Mouse (Mus musculus): Measurements from ENCODE around the gene Iqsec1. TPM values are rescaled to one million over a fixed set of nuclear protein-coding genes. Genes with fewer than 3 reads are reported as not detected.

Gene Iqsec1
- total and polyA plus RNA-seq, 2 experiments from 2014 or later = 29.0 to 175 TPM

GRCm38 (mm10) chr6:90941257-90941656, 47.2 kb downstream of the Iqsec1 start:
- ATAC-seq (no peak), DNase-seq (ENCODE audit: low spot score) (no peak)
- H3K4me1 ChIP-seq (ENCODE audit: insufficient read depth, low read length) = peaks cover 5% of the 10 kb centered on the region
- H3K27me3 ChIP-seq (ENCODE audit: insufficient read depth, low read length) = no peaks in the 10 kb centered on the region
- no peaks in the 10 kb centered on the region for H3K9me3 ChIP-seq (ENCODE audit: low read length)
- no peaks in the 10 kb centered on the region for H3K36me3 ChIP-seq (ENCODE audit: insufficient read depth, low read length)
- no peak overlapping the region for H3K9ac ChIP-seq (replicated peaks; ENCODE audit: low read length)
- no peak for TF ChIP-seq CTCF (IDR thresholded peaks at IDR 0.05; ENCODE audit: low read depth)
- H3K27ac ChIP-seq = no peak overlapping the region
- no peak overlapping the region for H3K4me2 ChIP-seq (ENCODE audit: low read depth, low read length)
- no peak overlapping the region for H3K4me3 ChIP-seq (ENCODE audit: low read length)
- WGBS = 29% methylated on average over 3 of the region's 3 CpGs

DNA sequence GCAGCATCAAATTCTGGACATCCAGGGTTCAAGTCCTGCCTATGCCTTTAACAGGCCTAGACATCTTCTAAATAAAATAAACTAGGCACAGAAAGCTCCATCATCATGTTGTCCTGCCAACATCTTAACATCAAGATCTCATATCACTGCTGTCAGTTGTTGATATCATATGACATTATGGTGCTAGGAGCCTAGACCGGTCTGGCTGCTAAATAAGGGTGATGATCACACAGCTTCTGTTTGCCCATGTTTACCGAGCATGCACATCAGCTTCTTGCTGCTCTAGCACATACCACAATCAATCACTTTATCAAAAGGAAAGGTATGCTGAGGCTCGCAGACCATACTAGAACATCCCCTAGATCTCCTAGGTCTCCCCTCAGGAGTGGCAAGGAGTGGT, 54.8 kb downstream of the Iqsec1 start:
- Histone ChIP-seq H3K4me3 (ENCODE audit: low read length) (no peak overlapping the region), H3K4me1 (ENCODE audit: insufficient read depth, low read length) (no peaks in the 10 kb centered on the region; the same call in 1 of the 2 replicates), H3K4me2 (ENCODE audit: low read depth, low read length) (no peak overlapping the region), H3K9me3 (ENCODE audit: low read length) (no peaks in the 10 kb centered on the region), H3K36me3 (ENCODE audit: insufficient read depth, low read length) (no peaks in the 10 kb centered on the region), H3K9ac (replicated peaks; ENCODE audit: low read length) (no peak overlapping the region), H3K27ac (no peak overlapping the region), H3K27me3 (ENCODE audit: insufficient read depth, low read length) (no peaks in the 10 kb centered on the region)
- 96% methylated on average over 3 of the region's 3 CpGs for WGBS
- DNase-seq (ENCODE audit: low spot score) (no peak), ATAC-seq (no peak)
- no peak for TF ChIP-seq CTCF (IDR thresholded peaks at IDR 0.05; ENCODE audit: low read depth)

DNA sequence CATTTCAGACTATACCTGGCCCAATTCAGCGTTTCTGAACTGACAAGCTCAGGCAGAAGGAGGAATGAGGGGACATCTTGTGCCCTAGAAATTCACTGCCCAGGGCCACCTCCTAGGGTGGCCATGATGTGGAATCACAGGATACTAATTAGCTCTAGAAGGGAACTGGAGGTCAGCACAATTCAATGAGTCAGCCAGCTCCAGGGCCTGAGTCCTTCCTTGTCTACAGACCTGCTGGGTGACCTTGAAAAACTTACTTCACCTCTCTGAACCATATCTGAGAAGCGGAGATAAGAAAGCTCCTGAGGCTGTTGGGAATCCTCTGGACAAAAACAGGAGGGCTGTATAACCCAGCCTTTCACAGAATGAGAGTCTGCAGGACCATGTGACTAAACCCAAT, 59.7 kb downstream of the Iqsec1 start:
- no peak for DNase-seq (ENCODE audit: low spot score)
- Histone ChIP-seq H3K27ac (no peak overlapping the region), H3K9ac (replicated peaks; ENCODE audit: low read length) (no peak overlapping the region), H3K9me3 (ENCODE audit: low read length) (no peaks in the 10 kb centered on the region), H3K36me3 (ENCODE audit: insufficient read depth, low read length) (no peaks in the 10 kb centered on the region), H3K4me1 (ENCODE audit: insufficient read depth, low read length) (peaks cover 17% of the 10 kb centered on the region), H3K4me2 (ENCODE audit: low read depth, low read length) (no peak overlapping the region), H3K27me3 (ENCODE audit: insufficient read depth, low read length) (no peaks in the 10 kb centered on the region), H3K4me3 (ENCODE audit: low read length) (no peak overlapping the region)
- 94% methylated on average over 2 of the region's 2 CpGs for WGBS
- ATAC-seq = no peak
- TF ChIP-seq CTCF (IDR thresholded peaks at IDR 0.05; ENCODE audit: low read depth) = no peak

DNA sequence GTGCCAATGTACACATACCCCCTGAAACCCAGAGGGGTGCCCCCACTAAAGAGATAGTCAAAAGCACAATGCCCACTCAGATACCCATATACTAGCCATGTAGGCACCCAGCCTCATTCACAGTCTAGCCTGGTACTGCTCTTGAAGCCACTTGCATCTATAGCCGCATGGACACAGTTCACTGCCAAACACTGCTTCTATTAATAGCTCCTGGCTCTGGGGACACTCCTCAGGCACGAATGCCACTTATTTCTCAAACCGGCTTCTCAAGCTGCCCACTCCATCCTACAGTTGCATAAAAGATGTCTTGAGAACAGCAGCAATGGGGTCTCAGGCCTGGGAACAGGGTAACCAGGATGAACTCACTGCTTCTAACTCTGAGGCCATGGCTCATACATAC, 63.0 kb downstream of the Iqsec1 start:
- no peaks in the 10 kb centered on the region for H3K27me3 ChIP-seq (ENCODE audit: insufficient read depth, low read length)
- H3K9me3 ChIP-seq (ENCODE audit: low read length) = no peaks in the 10 kb centered on the region
- H3K4me1 ChIP-seq (ENCODE audit: insufficient read depth, low read length) = peaks cover 25% of the 10 kb centered on the region
- H3K4me2 ChIP-seq (ENCODE audit: low read depth, low read length) = no peak overlapping the region
- DNase-seq (ENCODE audit: low spot score) (peak; percentile 58), ATAC-seq (no peak; the same call in 1 of the 2 replicates)
- no peak overlapping the region for H3K9ac ChIP-seq (replicated peaks; ENCODE audit: low read length)
- H3K4me3 ChIP-seq (ENCODE audit: low read length) = no peak overlapping the region
- H3K36me3 ChIP-seq (ENCODE audit: insufficient read depth, low read length) = no peaks in the 10 kb centered on the region
- no peak for TF ChIP-seq CTCF (IDR thresholded peaks at IDR 0.05; ENCODE audit: low read depth)
- H3K27ac ChIP-seq = no peak overlapping the region
- 24% methylated on average over 3 of the region's 3 CpGs for WGBS

DNA sequence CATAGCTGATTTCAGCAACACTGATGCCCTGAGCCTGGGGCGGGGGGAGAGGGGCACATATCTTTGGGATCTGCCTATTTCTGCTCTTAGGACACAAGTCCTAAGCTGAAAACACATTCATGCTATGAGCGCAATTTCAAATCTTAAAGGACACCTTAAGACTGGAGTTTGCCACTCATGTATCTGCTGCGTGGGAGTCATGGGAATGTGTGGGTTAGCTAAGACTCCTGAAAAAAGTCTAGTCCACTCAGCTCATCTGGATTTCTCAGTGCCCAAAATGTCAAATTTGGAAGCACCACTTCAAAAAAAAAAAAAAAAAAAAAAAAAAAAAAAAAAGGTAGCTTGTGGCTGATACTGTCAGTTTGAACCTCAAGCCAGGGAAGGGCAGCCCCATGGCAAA, 63.7 kb downstream of the Iqsec1 start:
- Histone ChIP-seq H3K4me2 (ENCODE audit: low read depth, low read length) (no peak overlapping the region), H3K4me3 (ENCODE audit: low read length) (no peak overlapping the region), H3K4me1 (ENCODE audit: insufficient read depth, low read length) (peaks cover 29% of the 10 kb centered on the region), H3K27me3 (ENCODE audit: insufficient read depth, low read length) (no peaks in the 10 kb centered on the region), H3K27ac (no peak overlapping the region), H3K36me3 (ENCODE audit: insufficient read depth, low read length) (no peaks in the 10 kb centered on the region), H3K9ac (replicated peaks; ENCODE audit: low read length) (no peak overlapping the region), H3K9me3 (ENCODE audit: low read length) (no peaks in the 10 kb centered on the region)
- 90% methylated on average over 3 of the region's 3 CpGs for WGBS
- TF ChIP-seq CTCF (IDR thresholded peaks at IDR 0.05; ENCODE audit: low read depth) = no peak
- DNase-seq (ENCODE audit: low spot score) = no peak
- no peak for ATAC-seq

DNA sequence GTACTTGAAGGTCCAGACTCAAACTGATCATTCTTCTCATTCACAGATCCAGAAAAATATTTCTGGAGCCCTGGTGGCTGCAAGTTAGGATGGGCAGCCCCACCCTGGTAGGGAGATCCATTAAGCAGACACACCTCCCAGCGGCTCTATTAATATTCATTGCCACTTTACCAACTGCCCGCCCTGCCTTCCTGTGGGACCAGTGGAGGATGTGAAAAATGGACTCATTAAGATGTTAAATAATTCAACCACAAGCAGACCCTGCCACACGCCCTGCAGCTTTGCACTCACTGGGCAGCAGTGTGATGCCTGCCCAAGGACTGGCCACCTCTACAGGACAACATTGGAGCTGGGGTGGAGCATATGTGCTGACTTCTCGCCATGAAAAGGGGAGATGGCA, 64.1 kb downstream of the Iqsec1 start:
- TF ChIP-seq CTCF (IDR thresholded peaks at IDR 0.05; ENCODE audit: low read depth) = no peak
- no peak overlapping the region for H3K4me2 ChIP-seq (ENCODE audit: low read depth, low read length)
- no peak for DNase-seq (ENCODE audit: low spot score)
- WGBS = 31% methylated on average over 4 of the region's 4 CpGs
- no peaks in the 10 kb centered on the region for H3K27me3 ChIP-seq (ENCODE audit: insufficient read depth, low read length)
- H3K36me3 ChIP-seq (ENCODE audit: insufficient read depth, low read length) = no peaks in the 10 kb centered on the region
- H3K4me3 ChIP-seq (ENCODE audit: low read length) = no peak overlapping the region
- H3K27ac ChIP-seq = no peak overlapping the region
- no peak overlapping the region for H3K9ac ChIP-seq (replicated peaks; ENCODE audit: low read length)
- no peaks in the 10 kb centered on the region for H3K9me3 ChIP-seq (ENCODE audit: low read length)
- peaks cover 33% of the 10 kb centered on the region for H3K4me1 ChIP-seq (ENCODE audit: insufficient read depth, low read length)
- ATAC-seq = no peak

DNA sequence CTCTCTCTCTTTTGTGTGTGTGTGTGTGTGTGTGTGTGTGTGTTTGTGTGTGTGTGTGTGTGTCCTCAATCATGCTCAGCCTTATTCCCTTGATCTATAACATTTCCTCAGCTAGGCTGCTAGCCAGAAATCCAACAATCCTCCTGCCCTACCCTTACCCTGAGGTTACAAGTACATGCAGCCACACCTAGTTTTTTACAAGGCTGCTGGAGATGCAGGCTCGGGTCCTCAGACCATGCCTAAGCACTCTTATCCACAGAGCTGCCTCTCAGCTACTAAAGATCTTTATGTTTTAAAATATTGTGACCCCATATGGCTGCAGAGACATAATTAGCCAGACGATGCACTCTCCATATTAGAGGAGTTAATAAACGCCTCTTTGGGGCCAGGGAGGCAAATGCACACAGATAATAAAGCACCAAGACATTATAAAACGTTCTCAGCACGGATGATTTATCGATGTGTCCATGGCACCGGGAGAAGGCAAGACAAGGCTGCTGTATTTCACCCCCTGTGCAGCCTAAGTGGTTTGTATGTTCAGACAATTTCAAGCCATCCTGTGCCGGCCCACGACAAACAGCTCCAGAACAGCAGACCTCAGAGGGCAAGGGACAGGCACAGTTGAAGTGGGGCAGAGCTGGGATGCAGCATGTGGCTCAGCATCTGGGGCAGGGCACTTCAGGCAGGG, 67.1 kb downstream of the Iqsec1 start:
- H3K4me3 ChIP-seq (ENCODE audit: low read length) = no peak overlapping the region
- no peak overlapping the region for H3K9ac ChIP-seq (replicated peaks; ENCODE audit: low read length)
- H3K27ac ChIP-seq = no peak overlapping the region
- H3K4me1 ChIP-seq (ENCODE audit: insufficient read depth, low read length) = peaks cover 31% of the 10 kb centered on the region
- 45% methylated on average over 9 of the region's 9 CpGs for WGBS
- DNase-seq (ENCODE audit: low spot score) = no peak
- no peak for TF ChIP-seq CTCF (IDR thresholded peaks at IDR 0.05; ENCODE audit: low read depth)
- no peaks in the 10 kb centered on the region for H3K9me3 ChIP-seq (ENCODE audit: low read length)
- no peaks in the 10 kb centered on the region for H3K27me3 ChIP-seq (ENCODE audit: insufficient read depth, low read length)
- no peak overlapping the region for H3K4me2 ChIP-seq (ENCODE audit: low read depth, low read length)
- no peak for ATAC-seq
- no peaks in the 10 kb centered on the region for H3K36me3 ChIP-seq (ENCODE audit: insufficient read depth, low read length)

Measured in hindbrain, postnatal 0 days (tissue).